11 mouse cellular contexts compared by ENCODE assay signal in genomic region chr19:9069687-9070307, GRCm38 (mm10). TPM values are rescaled to one million over a fixed set of nuclear protein-coding genes. Genes with fewer than 3 reads are reported as not detected.
A peak's percentile ranks its signal among the peaks of the same experiment; 100 is the strongest.
DNase-seq lines count a peak whose midpoint lies in the region; ATAC-seq and TF ChIP-seq lines count a peak whose summit lies in the region.
"Had no signal": no experiment of that assay in that cellular context is flagged by ENCODE, and none has a peak within 500 bp of the region (broad histone marks: within the 10 kb centered on the region; RNA-seq: fewer than 3 reads in every experiment).

No protein-coding gene starts in this region.

- DNase-seq in embryonic facial prominence, embryonic 10.5 days (ENCODE audit: low spot score), result no peak
- peak; percentile 95 for DNase-seq in lung, embryonic 14.5 days
- DNase-seq in lung, postnatal 25 days (ENCODE audit: low spot score), result no peak
- DNase-seq in layer of hippocampus, adult 9-10 months (ENCODE audit: low spot score), result peak; percentile 48
- DNase-seq in gastrocnemius, postnatal 25 days, result no peak
- no peak for DNase-seq in ovary, postnatal 36 days (ENCODE audit: low spot score)
- DNase-seq: adrenal gland, adult 8-10 months had no signal

- no peak overlapping the region for H3K4me3 ChIP-seq in embryonic facial prominence, embryonic 13.5 days
- H3K4me3 ChIP-seq in embryonic facial prominence, embryonic 10.5 days, result no peak overlapping the region
- H3K4me3 ChIP-seq in lung, embryonic 14.5 days (ENCODE audit: low read depth, low read length), result no peak overlapping the region
- H3K4me3 ChIP-seq in small intestine, adult 2 months (ENCODE audit: low read depth, low read length), result no peak overlapping the region
- H3K4me3 ChIP-seq: left cerebral cortex, adult 2 months had no signal

- H3K27ac ChIP-seq in embryonic facial prominence, embryonic 13.5 days, result peak overlapping the region; percentile 89
- no peak overlapping the region for H3K27ac ChIP-seq in embryonic facial prominence, embryonic 10.5 days (replicated peaks)
- H3K27ac ChIP-seq in lung, embryonic 14.5 days (ENCODE audit: low read depth), result peak overlapping the region; percentile 84
- H3K27ac ChIP-seq in small intestine, adult 2 months (ENCODE audit: insufficient read depth, low read depth, low read length), result peak overlapping the region; percentile 33
- H3K27ac ChIP-seq: left cerebral cortex, adult 2 months had no signal

- no peak for TF ChIP-seq CTCF in lung, embryonic 14.5 days (IDR thresholded peaks at IDR 0.05; ENCODE audit: low read depth)
- no peak for TF ChIP-seq CTCF in small intestine, adult 2 months (IDR thresholded peaks at IDR 0.05; ENCODE audit: extremely low read depth, insufficient read length, insufficient replicate concordance, low read depth, low read length)

- no peaks in the 10 kb centered on the region for H3K9me3 ChIP-seq in embryonic facial prominence, embryonic 13.5 days
- no peaks in the 10 kb centered on the region for H3K9me3 ChIP-seq in embryonic facial prominence, embryonic 10.5 days
- no peaks in the 10 kb centered on the region for H3K9me3 ChIP-seq in lung, embryonic 14.5 days (ENCODE audit: low read depth, low read length)

- no peak for ATAC-seq in embryonic facial prominence, embryonic 13.5 days (ENCODE audit: insufficient number of reproducible peaks, insufficient read depth, low FRiP score, low TSS enrichment, low read depth)
- peak; percentile 52; the same call in 1 of the 2 replicates for ATAC-seq in lung, embryonic 14.5 days (ENCODE audit: insufficient read depth)

- no peaks in the 10 kb centered on the region for H3K27me3 ChIP-seq in embryonic facial prominence, embryonic 13.5 days
- no peaks in the 10 kb centered on the region for H3K27me3 ChIP-seq in embryonic facial prominence, embryonic 10.5 days (replicated peaks; ENCODE audit: low read depth, poor library complexity, severe bottlenecking)
- no peaks in the 10 kb centered on the region for H3K27me3 ChIP-seq in lung, embryonic 14.5 days (ENCODE audit: insufficient read depth, low read length)
- no peaks in the 10 kb centered on the region for H3K27me3 ChIP-seq in small intestine, adult 2 months (ENCODE audit: control insufficient read depth, insufficient read depth, low read length)

- no peaks in the 10 kb centered on the region for H3K36me3 ChIP-seq in embryonic facial prominence, embryonic 13.5 days
- no peaks in the 10 kb centered on the region for H3K36me3 ChIP-seq in embryonic facial prominence, embryonic 10.5 days (replicated peaks)
- no peaks in the 10 kb centered on the region for H3K36me3 ChIP-seq in lung, embryonic 14.5 days (ENCODE audit: insufficient read depth)
- H3K36me3 ChIP-seq in small intestine, adult 2 months (ENCODE audit: control insufficient read depth, insufficient read depth, low read length), result no peaks in the 10 kb centered on the region

- 60% methylated on average over 8 of the region's 8 CpGs for WGBS in embryonic facial prominence, embryonic 13.5 days
- WGBS in embryonic facial prominence, embryonic 10.5 days, result 83% methylated on average over 8 of the region's 8 CpGs
- 25% methylated on average over 8 of the region's 8 CpGs for WGBS in lung, embryonic 14.5 days
- 55% methylated on average over 8 of the region's 8 CpGs for WGBS in small intestine, adult 2 months

- TF ChIP-seq POLR2A in small intestine, adult 2 months (IDR thresholded peaks at IDR 0.05; ENCODE audit: low read depth, low read length), result no peak

- H3K4me2 ChIP-seq in embryonic facial prominence, embryonic 13.5 days, result no peak overlapping the region
- H3K4me2 ChIP-seq in lung, embryonic 14.5 days, result no peak overlapping the region

- H3K4me1 ChIP-seq in embryonic facial prominence, embryonic 13.5 days, result peaks cover 34% of the 10 kb centered on the region
- peaks cover 20% of the 10 kb centered on the region for H3K4me1 ChIP-seq in embryonic facial prominence, embryonic 10.5 days
- peaks cover 41% of the 10 kb centered on the region for H3K4me1 ChIP-seq in lung, embryonic 14.5 days (ENCODE audit: insufficient read depth)
- peaks cover 24% of the 10 kb centered on the region for H3K4me1 ChIP-seq in small intestine, adult 2 months (ENCODE audit: control insufficient read depth, insufficient read depth, insufficient read length, low read length)

- no peak overlapping the region for H3K9ac ChIP-seq in embryonic facial prominence, embryonic 13.5 days
- H3K9ac ChIP-seq in lung, embryonic 14.5 days, result no peak overlapping the region

RNA-seq across cellular contexts. Expression of gene Scgb1a1, which starts 18.0 kb away (rescaled TPM):
- polyA plus RNA-seq in embryonic facial prominence, embryonic 13.5 days (2015; fragmentation: Nextera tagmentation; extraction: Ambion mirVana), result not detected in 2 replicates
- polyA plus RNA-seq in embryonic facial prominence, embryonic 10.5 days (2016; fragmentation: Nextera tagmentation; extraction: Ambion mirVana), result not detected in 2 replicates
- polyA plus RNA-seq in lung, embryonic 14.5 days (2014; fragmentation: Nextera tagmentation; extraction: Ambion mirVana), result not detected in 2 replicates
- 0.30 and 3.7 TPM in 2 replicates for polyA plus RNA-seq in small intestine, adult 2 months (2012; rRNA removed)
- total RNA-seq in gastrocnemius, postnatal 25 days (2021), result not detected
- total RNA-seq: left cerebral cortex, adult 2 months had no signal
- polyA plus RNA-seq: neural tube, embryonic 11.5 days had no signal

Comparison
In these comparisons a context has a peak if more than half of its experiments do, and no peak if none do; other contexts are left out.
1. DNase-seq: peak in lung, embryonic 14.5 days (single experiment) and layer of hippocampus, adult 9-10 months (single experiment); none in embryonic facial prominence, embryonic 10.5 days (single experiment), lung, postnatal 25 days (single experiment), gastrocnemius, postnatal 25 days (single experiment) and ovary, postnatal 36 days (single experiment).